Mouse (Mus musculus) forebrain, postnatal 0 days (tissue): ENCODE data around the gene Pabpc4. TPM values are rescaled to one million over a fixed set of nuclear protein-coding genes. Genes with fewer than 3 reads are reported as not detected.

Experiments used
- ATAC-seq: fragments of 200-750 bp; cut with Nextera tagmentation; 2 replicates; pipeline ENCODE4 v1.8.0; 2017; ENCODE audit warnings: mild to moderate bottlenecking, moderate library complexity
- DNase-seq: peaks from one replicate; pipeline ENCODE4 v3.0.0-alpha.2; 2015
- H3K27ac ChIP-seq: fragments of 300-500 bp; sonication (generic); 2 replicates; pipeline ENCODE4 v1.5.1; 2014; ENCODE audit warnings: low read depth, mild to moderate bottlenecking, antibody characterized with exemption, low read length, moderate library complexity, mixed read lengths
- H3K27me3 ChIP-seq: fragments of 300-500 bp; sonication (generic); 2 replicates; pipeline ENCODE4 v1.6.1; 2014; ENCODE audit warnings: mild to moderate bottlenecking, low read length, mixed read lengths; ENCODE audit not compliant: insufficient read depth
- H3K36me3 ChIP-seq: fragments of 300-500 bp; sonication (generic); 2 replicates; pipeline ENCODE4 v1.6.1; 2014; ENCODE audit warnings: mild to moderate bottlenecking, moderate library complexity; ENCODE audit not compliant: insufficient read depth
- H3K4me1 ChIP-seq: fragments of 300-500 bp; sonication (generic); 2 replicates; pipeline ENCODE4 v1.6.1; 2014; ENCODE audit warnings: antibody characterized with exemption; ENCODE audit not compliant: insufficient read depth
- H3K4me2 ChIP-seq: fragments of 300-500 bp; sonication (generic); 2 replicates; pipeline ENCODE4 v1.6.1; 2014; ENCODE audit warnings: low read depth, mild to moderate bottlenecking, moderate library complexity
- H3K4me3 ChIP-seq: fragments of 300-500 bp; sonication (generic); 2 replicates; pipeline ENCODE4 v1.5.1; 2014; ENCODE audit warnings: low read depth, low read length, mixed read lengths
- H3K9ac ChIP-seq: fragments of 300-500 bp; sonication (generic); 2 replicates; pipeline ENCODE4 v1.6.1; 2014; ENCODE audit warnings: mild to moderate bottlenecking
- H3K9me3 ChIP-seq: fragments of 300-500 bp; sonication (generic); 2 replicates; pipeline ENCODE4 v1.6.1; 2016; ENCODE audit warnings: low read length
- CTCF ChIP-seq: sonication (generic); IDR thresholded peaks from 2 replicates; pipeline ENCODE4 v1.5.1; 2016; ENCODE audit warnings: antibody characterized with exemption, control low read depth, low read depth
- WGBS: fragments of 180-500 bp; shearing (Covaris S2); extraction: QIAGEN DNeasy Blood & Tissue Kit; methylation state at CpG from one replicate; pipeline ENCODE4 v1.1.7; 2014; 5-methylcytosine and 5-hydroxymethylcytosine counted together
- polyA plus RNA-seq: library from polyadenylated mRNA; unstranded; fragments of >200 nt; fragmentation: Nextera tagmentation; extraction: Ambion mirVana; gene quantifications from 2 replicates; pipeline ENCODE4 v1.2.1, GENCODE M21; 2015
- total RNA-seq: library from RNA; depleted of rRNA; stranded (reverse); fragments of >200 nt; gene quantifications from 2 replicates; pipeline ENCODE4 v1.2.3, GENCODE M21; 2014; rRNA removed

Pabpc4 gene
- total and polyA plus RNA-seq, 2 experiments from 2014 or later: 28.2 to 92.6 TPM

- TF ChIP-seq CTCF: no peak
- Histone ChIP-seq H3K27ac (no peak overlapping the region), H3K9ac (no peak overlapping the region), H3K4me1 (no peaks in the 10 kb centered on the region), H3K4me3 (no peak overlapping the region), H3K36me3 (no peaks in the 10 kb centered on the region), H3K27me3 (peaks cover under 1% of the 10 kb centered on the region; the same call in 1 of the 2 replicates), H3K4me2 (no peak overlapping the region), H3K9me3 (no peaks in the 10 kb centered on the region)
- DNase-seq (no peak), ATAC-seq (no peak)
- WGBS: 70% methylated on average over 14 of the region's 14 CpGs
These were observed 73.8 kb downstream of the Pabpc4 start for GRCm38 (mm10) chr4:123335796-123336585.

DNA sequence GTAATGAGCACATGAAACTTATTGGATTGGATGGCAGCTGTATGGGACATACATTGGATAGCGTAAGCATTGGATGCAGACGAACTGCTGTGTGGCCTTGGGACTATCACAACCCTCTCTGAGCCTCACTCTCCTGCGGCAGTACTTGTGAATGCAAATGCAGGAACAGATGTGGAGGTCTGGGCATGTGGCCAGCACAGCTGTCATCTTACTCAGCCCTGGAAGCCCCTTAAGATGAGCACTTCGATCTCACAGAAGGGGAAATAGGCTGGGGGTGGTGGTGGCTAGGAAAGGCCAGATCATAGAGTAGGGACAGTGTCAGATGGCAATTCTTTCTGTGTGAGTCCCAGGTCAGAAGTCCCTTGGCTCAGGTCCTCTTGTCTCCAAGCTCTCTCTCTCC, 75.5 kb downstream of the Pabpc4 start:
- DNase-seq (no peak), ATAC-seq (no peak)
- no peaks in the 10 kb centered on the region for H3K9me3 ChIP-seq
- H3K27ac ChIP-seq: no peak overlapping the region
- TF ChIP-seq CTCF: no peak
- H3K4me1 ChIP-seq: no peaks in the 10 kb centered on the region
- H3K9ac ChIP-seq: no peak overlapping the region
- peaks cover 18% of the 10 kb centered on the region for H3K27me3 ChIP-seq
- no peak overlapping the region for H3K4me2 ChIP-seq
- H3K36me3 ChIP-seq: no peaks in the 10 kb centered on the region
- 69% methylated on average over 4 of the region's 4 CpGs for WGBS
- H3K4me3 ChIP-seq: no peak overlapping the region

- Histone ChIP-seq H3K9ac (no peak overlapping the region), H3K4me3 (no peak overlapping the region), H3K27ac (no peak overlapping the region), H3K27me3 (peaks cover 33% of the 10 kb centered on the region), H3K36me3 (no peaks in the 10 kb centered on the region), H3K4me1 (no peaks in the 10 kb centered on the region), H3K4me2 (no peak overlapping the region), H3K9me3 (no peaks in the 10 kb centered on the region)
- DNase-seq: no peak
- ATAC-seq: no peak
- no peak for TF ChIP-seq CTCF
- WGBS: 68% methylated on average over 5 of the region's 5 CpGs
These were observed 78.1 kb downstream of the Pabpc4 start for GRCm38 (mm10) chr4:123340232-123340631.

GRCm38 (mm10) chr4:123342091-123342641, 80.0 kb downstream of the Pabpc4 start:
- peak overlapping the region; percentile 68 for H3K4me2 ChIP-seq
- H3K27ac ChIP-seq: no peak overlapping the region
- peak overlapping the region; percentile 45 for H3K4me3 ChIP-seq
- H3K4me1 ChIP-seq: no peaks in the 10 kb centered on the region
- ATAC-seq (peak; percentile 19), DNase-seq (no peak)
- TF ChIP-seq CTCF: no peak
- WGBS: 2% methylated on average over 43 of the region's 43 CpGs
- H3K27me3 ChIP-seq: peaks cover 33% of the 10 kb centered on the region
- H3K9me3 ChIP-seq: no peaks in the 10 kb centered on the region
- H3K9ac ChIP-seq: no peak overlapping the region
- H3K36me3 ChIP-seq: 0 out of 2 replicates have a peak, but pooled peaks cover 2% of the 10 kb centered on the region

GRCm38 (mm10) chr4:123342642-123343470, 80.7 kb downstream of the Pabpc4 start, which contains the start of gene Bmp8a:
Gene Bmp8a, minus strand, starts transcription at chr4:123343252.
- Histone ChIP-seq H3K9me3 (no peaks in the 10 kb centered on the region), H3K9ac (no peak within 1 kb of the TSS), H3K27ac (no peak within 1 kb of the TSS), H3K27me3 (peaks cover 33% of the 10 kb centered on the region), H3K4me1 (no peaks in the 10 kb centered on the region), H3K4me3 (peak within 1 kb of the TSS; percentile 45), H3K4me2 (peak within 1 kb of the TSS; percentile 68), H3K36me3 (peaks cover 5% of the 10 kb centered on the region; the same call in 1 of the 2 replicates)
- peak; percentile 74 for DNase-seq
- peak; percentile 89 for ATAC-seq
- 1% methylated on average over 65 of the region's 65 CpGs for WGBS
- TF ChIP-seq CTCF: no peak

- Histone ChIP-seq H3K4me1 (no peaks in the 10 kb centered on the region), H3K36me3 (peaks cover 11% of the 10 kb centered on the region), H3K9ac (no peak overlapping the region), H3K9me3 (no peaks in the 10 kb centered on the region), H3K4me2 (peak overlapping the region; percentile 68), H3K27me3 (peaks cover 33% of the 10 kb centered on the region), H3K27ac (no peak overlapping the region), H3K4me3 (peak overlapping the region; percentile 45)
- ATAC-seq: no peak
- no peak for TF ChIP-seq CTCF
- DNase-seq: no peak
- WGBS: 8% methylated on average over 6 of the region's 6 CpGs
These were observed 81.3 kb downstream of the Pabpc4 start for GRCm38 (mm10) chr4:123343471-123343789.

Other genes with a start within 250 kb of the Pabpc4 start
- 22.8 and 23.7 TPM in 2 replicates for gene Trit1, start 245.8 kb upstream of the Pabpc4 start, total RNA-seq
- gene Trit1, start 245.8 kb upstream of the Pabpc4 start, polyA plus RNA-seq: 20.4 and 22.1 TPM in 2 replicates
- gene Bmp8b, start 157.2 kb upstream of the Pabpc4 start, total RNA-seq: 0.31 and 0.62 TPM in 2 replicates
- gene Bmp8b, start 157.2 kb upstream of the Pabpc4 start, polyA plus RNA-seq: 0.15 and 0.40 TPM in 2 replicates
- gene Oxct2b, start 146.1 kb upstream of the Pabpc4 start, total RNA-seq: 0.62 TPM in 2 replicates
- gene Oxct2b, start 146.1 kb upstream of the Pabpc4 start, polyA plus RNA-seq: 0.33 and 0.34 TPM in 2 replicates
- gene Ppie, start 122.4 kb upstream of the Pabpc4 start, total RNA-seq: 28.9 and 34.2 TPM in 2 replicates
- gene Ppie, start 122.4 kb upstream of the Pabpc4 start, polyA plus RNA-seq: 47.7 and 53.6 TPM in 2 replicates
- gene Hpcal4, start 79.1 kb upstream of the Pabpc4 start, total RNA-seq: 57.1 and 58.5 TPM in 2 replicates
- 45.5 and 78.1 TPM in 2 replicates for gene Hpcal4, start 79.1 kb upstream of the Pabpc4 start, polyA plus RNA-seq
- 2.4 and 3.4 TPM in 2 replicates for gene Nt5c1a, start 60.8 kb upstream of the Pabpc4 start, total RNA-seq
- 0.26 and 0.33 TPM in 2 replicates for gene Nt5c1a, start 60.8 kb upstream of the Pabpc4 start, polyA plus RNA-seq
- 3.6 and 6.3 TPM in 2 replicates for gene Heyl, start 28.8 kb upstream of the Pabpc4 start, total RNA-seq
- gene Heyl, start 28.8 kb upstream of the Pabpc4 start, polyA plus RNA-seq: 4.2 and 4.6 TPM in 2 replicates
- 0.15 and 0.19 TPM in 2 replicates for gene Oxct2a, start 61.3 kb downstream of the Pabpc4 start, total RNA-seq
- gene Oxct2a, start 61.3 kb downstream of the Pabpc4 start, polyA plus RNA-seq: 0.08 TPM in 1 of 2 replicates, not detected in the other
- 0.31 and 0.90 TPM in 2 replicates for gene Bmp8a, start 80.9 kb downstream of the Pabpc4 start, total RNA-seq
- 0.15 and 0.19 TPM in 2 replicates for gene Bmp8a, start 80.9 kb downstream of the Pabpc4 start, polyA plus RNA-seq